Mouse (Mus musculus): ENCODE data around the gene Spsb2.

Gene Spsb2

DNA sequence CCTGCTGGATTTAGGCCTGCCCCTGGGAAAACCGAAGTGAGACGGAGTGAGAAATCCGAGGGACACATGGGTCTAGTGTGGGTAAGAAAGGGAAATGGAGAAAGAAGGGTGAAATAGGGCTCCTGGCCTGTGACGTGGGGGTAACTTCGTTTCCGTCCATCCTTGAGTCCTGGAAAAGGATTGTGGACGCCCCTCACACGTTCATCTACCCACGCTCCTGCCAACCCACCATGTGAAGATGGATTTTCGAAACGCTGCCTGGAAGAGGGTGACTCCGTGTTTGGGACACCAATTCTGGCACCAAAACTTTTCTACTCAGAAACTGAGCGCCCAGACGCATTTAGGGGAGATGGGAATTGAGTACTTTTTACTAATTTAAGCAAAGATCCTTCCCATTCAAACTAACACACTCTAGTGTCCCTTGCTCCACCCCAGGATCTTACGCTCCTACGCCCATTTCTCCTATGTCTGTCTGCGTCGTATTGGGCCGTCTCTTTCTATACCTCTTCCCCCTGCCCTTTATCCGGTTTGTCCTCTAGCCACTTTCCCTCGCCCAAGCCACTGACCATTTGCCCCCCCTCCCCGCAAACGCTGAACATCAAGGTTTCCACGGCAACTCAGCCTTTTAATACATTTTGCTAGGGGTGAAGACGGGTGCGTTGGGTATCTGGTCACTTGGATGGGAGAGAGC lies 49.5 kb downstream of the Spsb2 start:
- DNase-seq (ENCODE audit: low spot score) = no peak

DNA sequence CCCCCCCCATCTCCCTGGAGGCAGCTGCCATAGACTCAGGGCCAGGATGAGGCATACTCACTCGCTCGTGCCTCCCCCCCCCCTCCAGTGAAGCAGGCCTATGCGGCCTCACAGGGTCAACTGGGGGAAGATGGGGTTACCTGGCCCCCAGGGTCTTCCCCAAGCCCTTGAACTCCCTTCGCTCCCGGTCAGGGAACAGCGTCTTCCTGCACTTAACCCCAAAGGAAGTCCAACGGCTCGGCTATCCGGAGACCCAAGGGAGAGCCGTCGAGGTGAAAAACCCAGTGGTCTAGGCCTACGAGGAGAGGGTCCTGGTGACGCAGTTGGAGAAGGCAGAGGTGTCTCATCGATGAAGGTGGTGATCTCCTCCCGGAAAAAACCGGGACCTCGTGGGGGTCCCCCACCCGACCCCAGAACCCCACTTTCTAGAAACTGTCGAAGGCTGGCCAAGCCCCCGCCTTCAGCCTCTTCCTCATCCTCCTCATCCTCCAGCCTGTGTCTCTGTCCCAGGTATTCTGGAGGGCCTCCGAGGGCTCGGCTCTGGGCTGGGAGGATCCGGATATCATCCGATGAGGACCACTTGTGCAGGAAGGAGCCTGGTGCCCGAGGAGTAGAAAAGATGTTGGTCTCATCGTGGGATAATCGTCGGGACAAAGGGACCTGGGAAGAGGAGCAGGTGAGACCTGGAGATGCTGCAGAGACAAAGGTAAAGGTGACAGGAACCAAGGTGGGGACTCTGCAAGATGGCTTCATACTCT lies 50.3 kb downstream of the Spsb2 start:
- no peak for DNase-seq (ENCODE audit: low spot score)

DNA sequence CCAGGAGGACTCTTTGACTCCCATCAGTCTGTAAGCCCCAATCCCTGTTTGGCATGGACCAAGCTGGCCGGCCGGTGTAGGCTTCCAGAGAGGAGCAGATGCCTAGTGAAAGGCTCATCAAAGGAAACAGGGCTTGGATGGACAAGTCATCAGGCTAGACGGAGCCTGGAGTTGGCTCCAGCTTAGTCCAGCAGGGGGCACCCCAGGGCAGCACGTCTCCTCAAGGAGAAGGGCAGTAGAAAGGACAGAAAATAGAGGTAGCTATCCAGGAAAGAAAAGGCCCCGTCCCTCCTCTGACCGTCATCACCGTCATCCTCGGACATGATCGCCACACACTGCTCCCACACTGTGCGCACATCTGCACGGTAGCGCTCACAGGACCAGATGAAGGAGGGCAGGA lies 51.3 kb downstream of the Spsb2 start:
- DNase-seq (ENCODE audit: low spot score) = peak; percentile 75
